Mouse (Mus musculus): ENCODE results near the gene Atg4c. TPM values are rescaled to one million over a fixed set of nuclear protein-coding genes. Genes with fewer than 3 reads are reported as not detected.

Atg4c gene
- 13.1 and 14.7 TPM in 2 replicates for polyA plus RNA-seq (2015; fragmentation: Nextera tagmentation; extraction: Ambion mirVana)

DNA sequence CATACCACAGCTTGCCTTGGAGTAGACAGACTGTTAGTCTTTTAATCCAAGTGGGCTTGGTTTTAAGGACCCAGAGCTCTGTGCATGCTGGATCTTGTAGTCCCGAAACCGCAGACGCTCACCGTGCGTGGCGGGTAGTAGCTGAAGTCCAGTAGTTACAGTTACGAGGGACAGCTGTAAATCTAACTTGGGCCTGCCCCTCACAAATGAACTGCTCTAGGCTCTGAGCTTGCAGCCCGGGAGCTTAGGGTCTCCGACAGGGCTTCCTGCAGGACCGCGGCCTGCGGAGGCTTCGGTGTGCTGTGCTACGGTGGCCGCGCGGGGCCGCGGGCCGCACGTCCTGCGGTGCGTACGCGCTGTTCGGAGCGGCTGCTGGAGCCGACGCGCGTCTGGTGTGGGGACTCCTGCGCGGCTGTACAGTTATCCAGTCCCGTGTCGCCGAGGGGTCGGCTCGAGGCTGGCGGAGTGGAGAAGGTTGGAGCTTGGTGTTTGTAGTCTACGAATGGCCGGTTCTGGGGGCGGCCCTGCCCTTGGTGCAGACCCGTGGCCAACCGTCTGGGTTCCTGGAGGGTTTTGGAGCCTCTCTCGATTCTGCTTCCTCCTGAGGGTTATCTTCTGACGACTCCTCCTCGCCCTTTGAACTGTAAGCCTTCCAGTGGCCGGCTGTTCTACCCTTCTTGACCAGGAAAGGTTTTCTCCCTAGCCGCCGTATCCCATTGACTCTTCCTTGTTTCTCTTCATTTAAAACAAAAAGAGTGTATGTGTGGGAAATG, at the start of gene Atg4c:
Gene Atg4c (plus strand): TSS at position 125 of the 773 bp plus-strand sequence.
- Histone ChIP-seq H3K9ac (ENCODE audit: low read depth, low read length) (peak within 1 kb of the TSS; percentile 84), H3K4me1 (replicated peaks; ENCODE audit: insufficient read depth, low read length) (0 out of 2 replicates have a peak, but pooled peaks cover 4% of the 10 kb centered on the region), H3K4me2 (ENCODE audit: low read length) (peak within 1 kb of the TSS; percentile 69), H3K27me3 (ENCODE audit: insufficient read depth, low read length) (no peaks in the 10 kb centered on the region), H3K27ac (peak within 1 kb of the TSS; percentile 96), H3K36me3 (ENCODE audit: insufficient read depth, low read length) (no peaks in the 10 kb centered on the region), H3K4me3 (replicated peaks; ENCODE audit: low read depth, low read length) (peak within 1 kb of the TSS; percentile 74), H3K9me3 (replicated peaks; ENCODE audit: low read length) (no peaks in the 10 kb centered on the region)
- ATAC-seq (replicated peaks; ENCODE audit: low FRiP score, low read depth) (peak; percentile 94), DNase-seq (ENCODE audit: low spot score) (peak; percentile 89)
- WGBS: under 1% methylated on average over 50 of the region's 50 CpGs
- TF ChIP-seq CTCF (IDR thresholded peaks at IDR 0.05; ENCODE audit: low read depth): no peak

DNA sequence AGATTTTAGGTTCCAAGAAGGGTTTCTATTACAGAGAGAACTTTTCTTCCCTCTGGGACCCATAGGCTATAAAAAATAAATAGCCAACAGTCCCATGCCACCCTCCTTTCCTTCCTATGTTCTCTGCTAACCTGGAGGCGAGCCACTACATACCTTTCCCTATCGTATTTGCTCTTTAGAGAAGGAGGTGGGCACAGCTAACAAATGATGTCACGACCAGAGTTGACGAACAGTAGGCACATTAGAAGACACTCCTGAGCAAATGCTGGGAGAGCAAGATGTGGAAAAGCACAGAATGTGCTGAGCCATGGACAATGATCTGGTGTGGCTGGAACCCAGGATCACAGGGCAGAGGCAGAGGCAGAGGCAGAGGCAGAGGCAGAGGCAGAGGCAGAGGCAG, 42.3 kb upstream of the Atg4c start:
- Histone ChIP-seq H3K9me3 (replicated peaks; ENCODE audit: low read length) (no peaks in the 10 kb centered on the region), H3K4me3 (replicated peaks; ENCODE audit: low read depth, low read length) (no peak overlapping the region), H3K27me3 (ENCODE audit: insufficient read depth, low read length) (no peaks in the 10 kb centered on the region), H3K4me1 (replicated peaks; ENCODE audit: insufficient read depth, low read length) (no peaks in the 10 kb centered on the region), H3K4me2 (ENCODE audit: low read length) (no peak overlapping the region), H3K9ac (ENCODE audit: low read depth, low read length) (no peak overlapping the region), H3K36me3 (ENCODE audit: insufficient read depth, low read length) (no peaks in the 10 kb centered on the region), H3K27ac (peak overlapping the region; percentile 60)
- 82% methylated on average over 4 of the region's 4 CpGs for WGBS
- ATAC-seq (replicated peaks; ENCODE audit: low FRiP score, low read depth) (no peak), DNase-seq (ENCODE audit: low spot score) (no peak)
- TF ChIP-seq CTCF (IDR thresholded peaks at IDR 0.05; ENCODE audit: low read depth): no peak

DNA sequence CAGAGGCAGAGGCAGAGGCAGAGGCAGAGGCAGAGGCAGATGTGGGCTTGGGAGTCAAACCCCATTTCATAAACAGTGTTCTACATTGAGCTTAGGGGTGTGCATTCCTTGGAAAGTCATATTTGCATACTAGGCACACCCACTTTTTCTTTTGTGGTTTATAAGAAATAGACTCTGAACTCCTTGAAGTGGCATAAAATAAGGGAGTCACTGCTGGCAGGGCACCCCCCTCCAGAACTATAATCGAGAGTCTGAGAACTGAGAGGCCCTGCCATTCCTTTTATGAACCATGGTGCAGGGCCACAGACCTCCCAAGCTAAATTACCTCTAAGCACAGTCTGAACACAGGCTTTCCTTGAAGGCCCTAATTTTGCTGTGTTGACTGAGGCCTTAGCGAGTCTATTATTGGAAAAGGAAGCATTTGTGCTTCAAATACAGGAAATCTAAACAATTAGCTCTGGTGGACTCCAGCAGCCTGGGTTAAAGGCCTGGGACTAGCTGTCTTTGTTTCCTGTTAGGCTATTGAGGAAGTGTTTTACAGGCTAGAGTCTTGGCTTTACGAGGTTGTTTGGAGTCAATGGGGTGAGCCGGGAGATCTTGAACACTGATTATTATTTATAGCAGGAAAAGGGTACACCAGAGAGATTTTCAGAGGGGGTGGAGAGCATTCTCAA, 41.7 kb upstream of the Atg4c start:
- ATAC-seq (replicated peaks; ENCODE audit: low FRiP score, low read depth): 0 out of 2 replicates have a peak, but pooled peaks have one; percentile 46

GRCm38 (mm10) chr4:99156641-99157307, 37.0 kb upstream of the Atg4c start:
- no peaks in the 10 kb centered on the region for H3K27me3 ChIP-seq (ENCODE audit: insufficient read depth, low read length)
- no peak overlapping the region for H3K9ac ChIP-seq (ENCODE audit: low read depth, low read length)
- H3K27ac ChIP-seq: no peak overlapping the region
- no peak overlapping the region for H3K4me2 ChIP-seq (ENCODE audit: low read length)
- no peak overlapping the region for H3K4me3 ChIP-seq (replicated peaks; ENCODE audit: low read depth, low read length)
- H3K36me3 ChIP-seq (ENCODE audit: insufficient read depth, low read length): no peaks in the 10 kb centered on the region
- no peaks in the 10 kb centered on the region for H3K9me3 ChIP-seq (replicated peaks; ENCODE audit: low read length)
- no peaks in the 10 kb centered on the region for H3K4me1 ChIP-seq (replicated peaks; ENCODE audit: insufficient read depth, low read length)
- 53% methylated on average over 11 of the region's 11 CpGs for WGBS
- DNase-seq (ENCODE audit: low spot score): no peak
- no peak for ATAC-seq (replicated peaks; ENCODE audit: low FRiP score, low read depth)
- no peak for TF ChIP-seq CTCF (IDR thresholded peaks at IDR 0.05; ENCODE audit: low read depth)

More for the DNA sequence above, 41.7 kb upstream of the Atg4c start:
- H3K27me3 ChIP-seq (ENCODE audit: insufficient read depth, low read length): no peaks in the 10 kb centered on the region
- 7% methylated on average over 4 of the region's 4 CpGs for WGBS
- no peaks in the 10 kb centered on the region for H3K4me1 ChIP-seq (replicated peaks; ENCODE audit: insufficient read depth, low read length)
- no peak overlapping the region for H3K4me2 ChIP-seq (ENCODE audit: low read length)
- H3K9ac ChIP-seq (ENCODE audit: low read depth, low read length): no peak overlapping the region
- no peaks in the 10 kb centered on the region for H3K9me3 ChIP-seq (replicated peaks; ENCODE audit: low read length)
- peak; percentile 80 for DNase-seq (ENCODE audit: low spot score)
- H3K4me3 ChIP-seq (replicated peaks; ENCODE audit: low read depth, low read length): no peak overlapping the region
- no peaks in the 10 kb centered on the region for H3K36me3 ChIP-seq (ENCODE audit: insufficient read depth, low read length)
- TF ChIP-seq CTCF (IDR thresholded peaks at IDR 0.05; ENCODE audit: low read depth): no peak
- peak overlapping the region; percentile 60 for H3K27ac ChIP-seq

- ATAC-seq (replicated peaks; ENCODE audit: low FRiP score, low read depth): no peak
- Histone ChIP-seq H3K4me1 (replicated peaks; ENCODE audit: insufficient read depth, low read length) (no peaks in the 10 kb centered on the region), H3K27ac (no peak overlapping the region), H3K9ac (ENCODE audit: low read depth, low read length) (no peak overlapping the region), H3K27me3 (ENCODE audit: insufficient read depth, low read length) (no peaks in the 10 kb centered on the region), H3K36me3 (ENCODE audit: insufficient read depth, low read length) (no peaks in the 10 kb centered on the region), H3K9me3 (replicated peaks; ENCODE audit: low read length) (no peaks in the 10 kb centered on the region), H3K4me2 (ENCODE audit: low read length) (no peak overlapping the region), H3K4me3 (replicated peaks; ENCODE audit: low read depth, low read length) (no peak overlapping the region)
- no peak for DNase-seq (ENCODE audit: low spot score)
- TF ChIP-seq CTCF (IDR thresholded peaks at IDR 0.05; ENCODE audit: low read depth): no peak
- 81% methylated on average over 5 of the region's 5 CpGs for WGBS
These were observed 35.2 kb upstream of the Atg4c start for GRCm38 (mm10) chr4:99158495-99158894.

DNA sequence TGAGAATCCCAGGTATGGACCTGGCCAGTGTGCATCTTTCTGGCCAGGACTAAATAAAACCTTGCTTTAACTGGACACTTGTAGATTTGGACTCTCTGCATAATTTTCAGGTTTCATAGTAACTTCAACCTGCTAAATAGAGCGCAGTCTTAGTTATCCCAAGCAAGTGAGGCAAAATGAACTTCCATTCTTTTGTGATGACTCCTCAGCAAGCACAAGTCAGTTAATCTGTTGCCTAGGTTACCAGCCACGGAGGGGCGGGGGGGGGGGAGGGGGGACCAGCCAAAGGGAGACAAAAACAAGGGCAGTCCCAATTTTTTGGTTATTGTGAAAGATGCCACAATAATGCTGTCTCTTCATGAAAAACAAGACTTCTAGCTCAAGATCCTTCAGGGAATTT, 33.3 kb upstream of the Atg4c start:
- Histone ChIP-seq H3K27me3 (ENCODE audit: insufficient read depth, low read length) (no peaks in the 10 kb centered on the region), H3K4me1 (replicated peaks; ENCODE audit: insufficient read depth, low read length) (no peaks in the 10 kb centered on the region), H3K36me3 (ENCODE audit: insufficient read depth, low read length) (no peaks in the 10 kb centered on the region), H3K4me3 (replicated peaks; ENCODE audit: low read depth, low read length) (no peak overlapping the region), H3K4me2 (ENCODE audit: low read length) (no peak overlapping the region), H3K9me3 (replicated peaks; ENCODE audit: low read length) (no peaks in the 10 kb centered on the region), H3K27ac (no peak overlapping the region), H3K9ac (ENCODE audit: low read depth, low read length) (no peak overlapping the region)
- TF ChIP-seq CTCF (IDR thresholded peaks at IDR 0.05; ENCODE audit: low read depth): no peak
- DNase-seq (ENCODE audit: low spot score) (no peak), ATAC-seq (replicated peaks; ENCODE audit: low FRiP score, low read depth) (no peak)
- 30% methylated on average over 3 of the region's 3 CpGs for WGBS

Measured in kidney, postnatal 0 days (tissue).